Mouse (Mus musculus) erythroblast, embryonic 14.5 days (primary cell): ENCODE data around the gene Akap13. TPM values are rescaled to one million over a fixed set of nuclear protein-coding genes. Genes with fewer than 3 reads are reported as not detected.

Experiments
- H3K27me3 ChIP-seq: 2 replicates; pipeline ENCODE4 v1.6.1; 2012; ENCODE audit warnings: inconsistent platforms; ENCODE audit not compliant: control insufficient read depth
- H3K36me3 ChIP-seq: 2 replicates; pipeline ENCODE4 v1.6.1; 2012; ENCODE audit warnings: mild to moderate bottlenecking, inconsistent platforms; ENCODE audit not compliant: control insufficient read depth
- H3K4me1 ChIP-seq: 2 replicates; pipeline ENCODE4 v1.6.1; 2012; ENCODE audit warnings: inconsistent platforms; ENCODE audit not compliant: control insufficient read depth
- H3K4me3 ChIP-seq: replicated peaks from 2 replicates; pipeline ENCODE3; 2012; ENCODE audit warnings: moderate library complexity, mild to moderate bottlenecking, inconsistent platforms
- H3K9me3 ChIP-seq: 2 replicates; pipeline ENCODE4 v1.6.1; 2012; ENCODE audit warnings: low read length, inconsistent platforms, mixed read lengths; ENCODE audit not compliant: control insufficient read depth
- GATA1 ChIP-seq: IDR thresholded peaks from 2 replicates; pipeline ENCODE4 v1.6.1; 2012; ENCODE audit warnings: low read length, inconsistent platforms, mixed read lengths
- TAL1 ChIP-seq: IDR thresholded peaks from 3 replicates; pipeline ENCODE4 v1.6.1; 2012; ENCODE audit warnings: low read length, inconsistent platforms, mixed read lengths
- polyA plus RNA-seq: library from polyadenylated mRNA; stranded (reverse); fragments of >175 nt; gene quantifications from 2 replicates; pipeline ENCODE4 v1.2.3, GENCODE M21; 2012

Akap13 gene
- polyA plus RNA-seq, 1 experiment = 1.8 TPM

GRCm38 (mm10) chr7:75640074-75640473 is 184.7 kb downstream of the Akap13 start:
- Histone ChIP-seq H3K27me3 (no peaks in the 10 kb centered on the region), H3K4me1 (peaks cover 37% of the 10 kb centered on the region), H3K36me3 (peaks cover 47% of the 10 kb centered on the region), H3K9me3 (no peaks in the 10 kb centered on the region), H3K4me3 (no peak overlapping the region)
- no peak for TF ChIP-seq GATA1
- TF ChIP-seq TAL1 = no peak

GRCm38 (mm10) chr7:75640671-75641070 is 185.3 kb downstream of the Akap13 start:
- H3K4me3 ChIP-seq = no peak overlapping the region
- TF ChIP-seq TAL1 (no peak), GATA1 (no peak)
- peaks cover 46% of the 10 kb centered on the region for H3K36me3 ChIP-seq
- no peaks in the 10 kb centered on the region for H3K9me3 ChIP-seq
- peaks cover 37% of the 10 kb centered on the region for H3K4me1 ChIP-seq
- H3K27me3 ChIP-seq = no peaks in the 10 kb centered on the region

GRCm38 (mm10) chr7:75641415-75642177 is 186.3 kb downstream of the Akap13 start:
- peaks cover 48% of the 10 kb centered on the region for H3K36me3 ChIP-seq
- H3K27me3 ChIP-seq = no peaks in the 10 kb centered on the region
- H3K4me1 ChIP-seq = peaks cover 37% of the 10 kb centered on the region
- TF ChIP-seq TAL1 (no peak), GATA1 (no peak)
- H3K9me3 ChIP-seq = no peaks in the 10 kb centered on the region
- H3K4me3 ChIP-seq = no peak overlapping the region

GRCm38 (mm10) chr7:75642178-75642777 is 186.9 kb downstream of the Akap13 start:
- Histone ChIP-seq H3K9me3 (no peaks in the 10 kb centered on the region), H3K4me3 (no peak overlapping the region), H3K4me1 (peaks cover 37% of the 10 kb centered on the region), H3K36me3 (peaks cover 51% of the 10 kb centered on the region), H3K27me3 (no peaks in the 10 kb centered on the region)
- TF ChIP-seq GATA1 = no peak
- TF ChIP-seq TAL1 = no peak

GRCm38 (mm10) chr7:75642846-75643563 is 187.7 kb downstream of the Akap13 start:
- Histone ChIP-seq H3K27me3 (no peaks in the 10 kb centered on the region), H3K4me3 (no peak overlapping the region), H3K4me1 (peaks cover 37% of the 10 kb centered on the region), H3K36me3 (peaks cover 49% of the 10 kb centered on the region), H3K9me3 (no peaks in the 10 kb centered on the region)
- TF ChIP-seq TAL1 (no peak), GATA1 (no peak)

GRCm38 (mm10) chr7:75643986-75644385 is 188.7 kb downstream of the Akap13 start:
- H3K4me3 ChIP-seq = no peak overlapping the region
- H3K9me3 ChIP-seq = no peaks in the 10 kb centered on the region
- peaks cover 52% of the 10 kb centered on the region for H3K36me3 ChIP-seq
- H3K4me1 ChIP-seq = peaks cover 38% of the 10 kb centered on the region
- no peak for TF ChIP-seq TAL1
- no peak for TF ChIP-seq GATA1
- H3K27me3 ChIP-seq = no peaks in the 10 kb centered on the region

GRCm38 (mm10) chr7:75644585-75644984 is 189.3 kb downstream of the Akap13 start:
- no peak for TF ChIP-seq GATA1
- TF ChIP-seq TAL1 = no peak
- H3K4me3 ChIP-seq = no peak overlapping the region
- no peaks in the 10 kb centered on the region for H3K9me3 ChIP-seq
- no peaks in the 10 kb centered on the region for H3K27me3 ChIP-seq
- peaks cover 38% of the 10 kb centered on the region for H3K4me1 ChIP-seq
- peaks cover 56% of the 10 kb centered on the region for H3K36me3 ChIP-seq

GRCm38 (mm10) chr7:75645156-75645933 is 190.0 kb downstream of the Akap13 start:
- Histone ChIP-seq H3K9me3 (no peaks in the 10 kb centered on the region), H3K4me1 (peaks cover 31% of the 10 kb centered on the region), H3K4me3 (no peak overlapping the region), H3K36me3 (peaks cover 62% of the 10 kb centered on the region), H3K27me3 (no peaks in the 10 kb centered on the region)
- TF ChIP-seq TAL1 = no peak
- no peak for TF ChIP-seq GATA1

- Histone ChIP-seq H3K36me3 (peaks cover 54% of the 10 kb centered on the region), H3K9me3 (no peaks in the 10 kb centered on the region), H3K4me3 (no peak overlapping the region), H3K4me1 (peaks cover 23% of the 10 kb centered on the region), H3K27me3 (no peaks in the 10 kb centered on the region)
- no peak for TF ChIP-seq GATA1
- TF ChIP-seq TAL1 = no peak
These were observed 192.7 kb downstream of the Akap13 start for GRCm38 (mm10) chr7:75648051-75648450.
